11 mouse cellular contexts compared by ENCODE assay signal in the genomic region with DNA sequence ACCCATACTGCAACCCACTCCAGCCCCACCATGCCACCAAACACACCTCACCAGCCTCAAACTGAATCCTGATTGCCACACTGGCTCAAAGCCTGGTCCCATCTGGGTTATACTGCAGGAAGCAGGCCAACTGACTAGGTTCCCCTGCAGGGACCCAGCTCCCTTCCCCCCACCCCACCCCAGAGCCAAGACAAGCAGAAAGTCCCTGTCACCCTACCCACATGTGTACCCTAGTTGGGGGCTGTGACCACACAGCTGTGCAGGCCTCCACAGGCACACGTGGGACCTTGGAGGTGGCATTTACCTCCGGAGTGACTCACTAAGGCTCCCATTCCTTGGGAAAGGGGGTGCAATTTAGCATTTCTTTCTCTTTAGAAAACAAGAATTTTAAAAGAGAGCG. TPM values are rescaled to one million over a fixed set of nuclear protein-coding genes. Genes with fewer than 3 reads are reported as not detected.
DNase-seq lines count a peak whose midpoint lies in the region; ATAC-seq and TF ChIP-seq lines count a peak whose summit lies in the region.
"Had no signal": no experiment of that assay in that cellular context is flagged by ENCODE, and none has a peak within 500 bp of the region (broad histone marks: within the 10 kb centered on the region; RNA-seq: fewer than 3 reads in every experiment).

No protein-coding gene starts in this region.

- peaks cover 36% of the 10 kb centered on the region for H3K4me1 ChIP-seq in heart, postnatal 0 days (ENCODE audit: control insufficient read depth, insufficient read depth)
- peaks cover 35% of the 10 kb centered on the region for H3K4me1 ChIP-seq in lung, postnatal 0 days (ENCODE audit: insufficient read depth, low read depth, low read length)
- H3K4me1 ChIP-seq in stomach, embryonic 16.5 days (ENCODE audit: control insufficient read depth, insufficient read depth, low read length): peaks cover 30% of the 10 kb centered on the region

- no peak overlapping the region for H3K9ac ChIP-seq in heart, postnatal 0 days (replicated peaks; ENCODE audit: low read depth, low read length)
- no peak overlapping the region for H3K9ac ChIP-seq in lung, postnatal 0 days (replicated peaks; ENCODE audit: low read depth)
- 0 out of 2 replicates have a peak overlapping the region, but pooled peaks have one; percentile 24 for H3K9ac ChIP-seq in stomach, embryonic 16.5 days (ENCODE audit: low read length)

- no peak for TF ChIP-seq EP300 in heart, postnatal 0 days (IDR thresholded peaks at IDR 0.05; ENCODE audit: low read depth)
- no peak for TF ChIP-seq EP300 in lung, postnatal 0 days (IDR thresholded peaks at IDR 0.05)

- ATAC-seq in cerebellum, adult (ENCODE audit: insufficient number of reproducible peaks, low FRiP score, low TSS enrichment): peak; percentile 9; the same call in 1 of the 2 replicates
- ATAC-seq in heart, postnatal 0 days (ENCODE audit: insufficient read depth, low read depth): no peak; the same call in 1 of the 2 replicates
- no peak for ATAC-seq in lung, postnatal 0 days
- ATAC-seq in stomach, embryonic 16.5 days (ENCODE audit: insufficient read depth, low FRiP score): 0 out of 2 replicates have a peak, but pooled peaks have one; percentile 4
- ATAC-seq: forebrain, embryonic 16.5 days had no signal

- no peak for TF ChIP-seq CTCF in heart, postnatal 0 days (IDR thresholded peaks at IDR 0.05; ENCODE audit: low read depth)
- TF ChIP-seq CTCF in lung, postnatal 0 days (IDR thresholded peaks at IDR 0.05): no peak

- no peak for DNase-seq in cerebellum, adult 18-20 months
- no peak for DNase-seq in heart, postnatal 0 days (ENCODE audit: low spot score)
- DNase-seq in heart, adult 11 months: no peak
- no peak for DNase-seq in lung, postnatal 0 days (ENCODE audit: low spot score)
- DNase-seq in lung, adult 18-20 months: no peak
- no peak for DNase-seq in Muller cell, postnatal 12 days (ENCODE audit: inconsistent ontology term)
- DNase-seq: adrenal gland, adult 8-10 months; B cell, adult 2 months had no signal

- no peak overlapping the region for H3K4me2 ChIP-seq in heart, postnatal 0 days (ENCODE audit: low read depth, low read length)
- peak overlapping the region; percentile 23 for H3K4me2 ChIP-seq in lung, postnatal 0 days (replicated peaks; ENCODE audit: low read depth, low read length)
- H3K4me2 ChIP-seq in stomach, embryonic 16.5 days (ENCODE audit: low read depth, low read length): peak overlapping the region; percentile 17; the same call in 1 of the 2 replicates

- H3K27ac ChIP-seq in heart, postnatal 0 days (ENCODE audit: low read depth): peak overlapping the region; percentile 91
- H3K27ac ChIP-seq in lung, postnatal 0 days (ENCODE audit: low read length): peak overlapping the region; percentile 91
- peak overlapping the region; percentile 56 for H3K27ac ChIP-seq in stomach, embryonic 16.5 days (ENCODE audit: low read length)

- peaks cover 14% of the 10 kb centered on the region for H3K27me3 ChIP-seq in heart, postnatal 0 days (ENCODE audit: control insufficient read depth, insufficient read depth, low read length)
- peaks cover 5% of the 10 kb centered on the region; the same call in 1 of the 2 replicates for H3K27me3 ChIP-seq in lung, postnatal 0 days (replicated peaks; ENCODE audit: insufficient read depth, low read length)
- H3K27me3 ChIP-seq in stomach, embryonic 16.5 days (ENCODE audit: control insufficient read depth, insufficient read depth, low read length): peaks cover 14% of the 10 kb centered on the region

- H3K36me3 ChIP-seq in heart, postnatal 0 days (replicated peaks; ENCODE audit: control insufficient read depth, insufficient read depth, low read length): no peaks in the 10 kb centered on the region
- no peaks in the 10 kb centered on the region for H3K36me3 ChIP-seq in lung, postnatal 0 days (ENCODE audit: insufficient read depth, low read length)
- H3K36me3 ChIP-seq in stomach, embryonic 16.5 days (ENCODE audit: control insufficient read depth, insufficient read depth, low read length): no peaks in the 10 kb centered on the region

- 61% methylated on average over 3 of the region's 3 CpGs for WGBS in heart, postnatal 0 days
- 57% methylated on average over 3 of the region's 3 CpGs for WGBS in lung, postnatal 0 days
- 45% methylated on average over 3 of the region's 3 CpGs for WGBS in stomach, embryonic 16.5 days

- H3K4me3 ChIP-seq in heart, postnatal 0 days (ENCODE audit: low read depth, low read length): no peak overlapping the region
- no peak overlapping the region for H3K4me3 ChIP-seq in lung, postnatal 0 days (ENCODE audit: low read depth, low read length)
- no peak overlapping the region for H3K4me3 ChIP-seq in stomach, embryonic 16.5 days (replicated peaks; ENCODE audit: low read length)

- H3K9me3 ChIP-seq in heart, postnatal 0 days (replicated peaks; ENCODE audit: control insufficient read depth, low read length): no peaks in the 10 kb centered on the region
- no peaks in the 10 kb centered on the region for H3K9me3 ChIP-seq in lung, postnatal 0 days (ENCODE audit: low read length)
- no peaks in the 10 kb centered on the region for H3K9me3 ChIP-seq in stomach, embryonic 16.5 days (replicated peaks; ENCODE audit: control insufficient read depth, low read length)

RNA-seq across cellular contexts. Expression of gene Pitpnm3, which starts 5.1 kb away (rescaled TPM):
- 0.27 and 1.0 TPM in 2 replicates for total RNA-seq in heart, postnatal 0 days (2014; rRNA removed; ENCODE audit: low replicate concordance)
- 0.29 and 0.38 TPM in 2 replicates for polyA plus RNA-seq in heart, postnatal 0 days (2015; fragmentation: Nextera tagmentation; extraction: Ambion mirVana)
- 8.3 and 8.5 TPM in 2 replicates for polyA plus RNA-seq in lung, postnatal 0 days (2015; fragmentation: Nextera tagmentation; extraction: Ambion mirVana)
- 0.63 and 1.0 TPM in 2 replicates for polyA plus RNA-seq in stomach, embryonic 16.5 days (2015; fragmentation: Nextera tagmentation; extraction: Ambion mirVana)

Comparison
In these comparisons a context has a peak if more than half of its experiments do, and no peak if none do; other contexts are left out.
1. ATAC-seq: peak in cerebellum, adult (single experiment) and stomach, embryonic 16.5 days (single experiment); none in heart, postnatal 0 days (single experiment) and lung, postnatal 0 days (single experiment).
2. Peak in every context shown above with its lines, with median percentiles within 50 percentile points of each other: H3K27ac ChIP-seq.